Mouse (Mus musculus): Measurements from ENCODE around the gene Olfr1506. TPM values are rescaled to one million over a fixed set of nuclear protein-coding genes. Genes with fewer than 3 reads are reported as not detected.
"Not testable (repeated sequence)": the region's sequence is repeated elsewhere in the genome, so short reads cannot be mapped to it uniquely, and the experiment has no call there.

Olfr1506 gene
- not detected in 2 replicates for polyA plus RNA-seq (2011; ENCODE audit: insufficient read length, low read depth, missing spikeins)

GRCm38 (mm10) chr2:90224393-90224792, at the start of gene Olfr1506:
Gene Olfr1506 (minus strand): TSS chr2:90224493.
- H3K4me3 ChIP-seq (ENCODE audit: insufficient read depth, low read length); H3K4me1 ChIP-seq (ENCODE audit: control insufficient read depth, insufficient read depth, low read length); H3K27ac ChIP-seq (ENCODE audit: insufficient read depth, low read length): not testable (repeated sequence)

- Histone ChIP-seq H3K27ac (ENCODE audit: insufficient read depth, low read length) (no peak within 1 kb of the TSS), H3K4me3 (ENCODE audit: insufficient read depth, low read length) (no peak within 1 kb of the TSS), H3K4me1 (ENCODE audit: control insufficient read depth, insufficient read depth, low read length) (no peaks in the 10 kb centered on the region)
- TF ChIP-seq POLR2A (IDR thresholded peaks at IDR 0.05; ENCODE audit: low read depth, low read length) = no peak
- TF ChIP-seq CTCF (IDR thresholded peaks at IDR 0.05; ENCODE audit: borderline replicate concordance, insufficient read depth, low read length) = no peak
Observed at GRCm38 (mm10) chr2:90270932-90271331, 46.6 kb upstream of the Olfr1506 start, which contains the start of gene Olfr1271. Gene Olfr1271 (minus strand): TSS chr2:90271032.

GRCm38 (mm10) chr2:90257492-90257891, 33.2 kb upstream of the Olfr1506 start, which contains the start of gene Olfr142:
Gene Olfr142 (minus strand): TSS chr2:90257592.
- Histone ChIP-seq H3K4me1 (ENCODE audit: control insufficient read depth, insufficient read depth, low read length) (no peaks in the 10 kb centered on the region), H3K4me3 (ENCODE audit: insufficient read depth, low read length) (no peak within 1 kb of the TSS), H3K27ac (ENCODE audit: insufficient read depth, low read length) (no peak within 1 kb of the TSS)
- TF ChIP-seq POLR2A (IDR thresholded peaks at IDR 0.05; ENCODE audit: low read depth, low read length) = no peak
- TF ChIP-seq CTCF (IDR thresholded peaks at IDR 0.05; ENCODE audit: borderline replicate concordance, insufficient read depth, low read length) = no peak

- H3K4me3 ChIP-seq (ENCODE audit: insufficient read depth, low read length); H3K4me1 ChIP-seq (ENCODE audit: control insufficient read depth, insufficient read depth, low read length); H3K27ac ChIP-seq (ENCODE audit: insufficient read depth, low read length): not testable (repeated sequence)
Observed at GRCm38 (mm10) chr2:90199606-90200005, 24.7 kb downstream of the Olfr1506 start.

GRCm38 (mm10) chr2:90195285-90195684, 29.0 kb downstream of the Olfr1506 start:
- not testable (repeated sequence) for H3K27ac ChIP-seq (ENCODE audit: insufficient read depth, low read length); H3K4me1 ChIP-seq (ENCODE audit: control insufficient read depth, insufficient read depth, low read length); H3K4me3 ChIP-seq (ENCODE audit: insufficient read depth, low read length)

GRCm38 (mm10) chr2:90194750-90195149, 29.5 kb downstream of the Olfr1506 start:
- not testable (repeated sequence) for H3K4me3 ChIP-seq (ENCODE audit: insufficient read depth, low read length); H3K27ac ChIP-seq (ENCODE audit: insufficient read depth, low read length); H3K4me1 ChIP-seq (ENCODE audit: control insufficient read depth, insufficient read depth, low read length)

- H3K4me1 ChIP-seq (ENCODE audit: control insufficient read depth, insufficient read depth, low read length); H3K4me3 ChIP-seq (ENCODE audit: insufficient read depth, low read length); H3K27ac ChIP-seq (ENCODE audit: insufficient read depth, low read length): not testable (repeated sequence)
Observed at GRCm38 (mm10) chr2:90187082-90187481, 37.2 kb downstream of the Olfr1506 start.

- not testable (repeated sequence) for H3K4me1 ChIP-seq (ENCODE audit: control insufficient read depth, insufficient read depth, low read length); H3K27ac ChIP-seq (ENCODE audit: insufficient read depth, low read length); H3K4me3 ChIP-seq (ENCODE audit: insufficient read depth, low read length)
Observed at GRCm38 (mm10) chr2:90186082-90186481, 38.2 kb downstream of the Olfr1506 start.

Other genes with a start within 250 kb of the Olfr1506 start
- gene Olfr1261, start 233.3 kb downstream of the Olfr1506 start, polyA plus RNA-seq (2011; ENCODE audit: insufficient read length, low read depth, missing spikeins) = not detected in 2 replicates
- not detected in 2 replicates for gene Olfr1262, start 224.3 kb downstream of the Olfr1506 start, polyA plus RNA-seq (2011; ENCODE audit: insufficient read length, low read depth, missing spikeins)
- gene Olfr1263, start 212.4 kb downstream of the Olfr1506 start, polyA plus RNA-seq (2011; ENCODE audit: insufficient read length, low read depth, missing spikeins) = not detected in 2 replicates
- gene Olfr1264, start 198.9 kb downstream of the Olfr1506 start, polyA plus RNA-seq (2011; ENCODE audit: insufficient read length, low read depth, missing spikeins) = not detected in 2 replicates
- not detected in 2 replicates for gene Olfr1265, start 189.2 kb downstream of the Olfr1506 start, polyA plus RNA-seq (2011; ENCODE audit: insufficient read length, low read depth, missing spikeins)
- not detected in 2 replicates for gene Olfr140, start 160.9 kb downstream of the Olfr1506 start, polyA plus RNA-seq (2011; ENCODE audit: insufficient read length, low read depth, missing spikeins)
- gene Olfr1269, start 103.1 kb downstream of the Olfr1506 start, polyA plus RNA-seq (2011; ENCODE audit: insufficient read length, low read depth, missing spikeins) = not detected in 2 replicates
- not detected in 2 replicates for gene Olfr32, start 82.2 kb downstream of the Olfr1506 start, polyA plus RNA-seq (2011; ENCODE audit: insufficient read length, low read depth, missing spikeins)
- not detected in 2 replicates for gene Olfr1270, start 71.4 kb downstream of the Olfr1506 start, polyA plus RNA-seq (2011; ENCODE audit: insufficient read length, low read depth, missing spikeins)
- gene Olfr142, start 33.1 kb upstream of the Olfr1506 start, polyA plus RNA-seq (2011; ENCODE audit: insufficient read length, low read depth, missing spikeins) = not detected in 2 replicates
- gene Olfr1271, start 46.5 kb upstream of the Olfr1506 start, polyA plus RNA-seq (2011; ENCODE audit: insufficient read length, low read depth, missing spikeins) = not detected in 2 replicates
- gene Olfr1272, start 68.3 kb upstream of the Olfr1506 start, polyA plus RNA-seq (2011; ENCODE audit: insufficient read length, low read depth, missing spikeins) = not detected in 2 replicates
- gene Gm13769, start 97.7 kb upstream of the Olfr1506 start, polyA plus RNA-seq (2011; ENCODE audit: insufficient read length, low read depth, missing spikeins) = 0.88 TPM in 1 of 2 replicates, not detected in the other
- not detected in 2 replicates for gene Olfr1274-ps, start 174.2 kb upstream of the Olfr1506 start, polyA plus RNA-seq (2011; ENCODE audit: insufficient read length, low read depth, missing spikeins)

All from embryonic fibroblast, embryonic 13.5 days (primary cell).